Mouse (Mus musculus): ENCODE data around the gene Tgfb1i1. TPM values are rescaled to one million over a fixed set of nuclear protein-coding genes. Genes with fewer than 3 reads are reported as not detected.

Tgfb1i1 gene
- total RNA-seq, 1 experiment from 2014 or later: 30.0 TPM

DNA sequence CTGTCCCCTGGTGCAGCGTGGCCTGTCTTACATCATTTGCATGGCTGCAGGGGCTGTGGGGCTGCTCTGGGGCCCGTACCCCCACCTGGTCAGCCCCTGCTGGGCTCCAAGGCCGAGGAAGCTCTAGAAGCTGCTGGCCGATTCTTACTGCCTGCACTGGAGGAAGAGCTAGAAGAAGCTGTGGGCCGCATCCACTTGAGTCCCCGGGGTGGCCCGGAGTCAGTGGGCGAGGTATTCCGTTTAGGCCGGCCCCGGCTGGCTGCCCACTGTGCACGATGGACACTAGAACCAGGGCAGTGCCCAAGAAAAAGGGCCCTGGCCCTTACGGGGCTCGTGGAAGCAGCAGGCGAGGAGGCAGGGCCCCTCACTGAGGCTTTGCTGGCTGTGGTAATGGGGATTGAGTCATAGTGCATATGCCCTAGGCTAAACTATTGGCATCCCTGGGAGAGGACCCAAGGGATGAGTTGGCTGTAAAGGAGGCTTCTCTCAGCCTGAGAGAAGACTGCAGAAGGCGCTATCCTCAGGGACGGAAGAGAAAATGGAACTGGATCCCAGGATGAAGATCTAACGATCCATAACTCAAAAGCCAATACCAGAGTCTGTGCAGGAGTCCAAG lies 2.1 kb upstream of the Tgfb1i1 start:
- no peak for DNase-seq

DNA sequence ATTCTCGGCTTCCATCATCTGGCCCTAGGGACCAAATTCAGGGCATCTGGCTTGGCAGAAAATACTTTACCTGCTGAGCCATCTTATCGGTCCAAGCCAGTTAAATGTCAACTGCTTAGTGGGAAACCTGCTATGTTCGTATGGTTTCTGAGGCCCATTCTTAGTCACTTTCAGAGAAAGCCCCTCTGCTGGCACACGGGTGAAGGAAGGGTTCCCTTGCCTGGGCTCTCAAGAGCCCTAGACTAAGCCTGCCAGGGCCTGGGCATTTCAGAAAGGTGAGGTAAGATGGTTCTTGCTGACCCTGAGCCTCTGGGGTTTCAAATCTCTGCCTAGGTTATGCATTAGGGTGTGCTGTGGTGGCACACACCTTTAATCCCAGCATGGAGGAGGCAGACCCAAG lies 1.1 kb upstream of the Tgfb1i1 start:
- no peak for DNase-seq

DNA sequence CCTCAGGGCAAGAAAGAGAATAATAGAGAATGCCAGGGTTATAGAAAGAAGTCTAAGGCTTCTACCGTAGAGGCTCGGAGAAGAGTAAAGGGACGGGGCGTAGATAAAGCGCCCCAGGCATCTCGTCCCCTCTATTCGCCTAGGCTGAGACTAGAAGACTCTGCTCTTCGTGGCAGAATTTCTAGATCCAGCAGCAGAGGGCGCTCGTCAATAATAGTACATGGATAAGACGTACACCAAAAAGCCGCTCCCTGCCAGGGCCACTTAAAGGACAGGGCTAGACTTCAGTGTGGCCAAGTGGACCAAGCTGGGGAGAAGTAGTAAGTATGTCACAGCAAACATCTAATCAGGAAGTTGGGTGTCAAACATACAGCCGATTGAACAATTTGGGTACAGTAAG lies 831 bp downstream of the Tgfb1i1 start:
- DNase-seq: peak; percentile 92

DNA sequence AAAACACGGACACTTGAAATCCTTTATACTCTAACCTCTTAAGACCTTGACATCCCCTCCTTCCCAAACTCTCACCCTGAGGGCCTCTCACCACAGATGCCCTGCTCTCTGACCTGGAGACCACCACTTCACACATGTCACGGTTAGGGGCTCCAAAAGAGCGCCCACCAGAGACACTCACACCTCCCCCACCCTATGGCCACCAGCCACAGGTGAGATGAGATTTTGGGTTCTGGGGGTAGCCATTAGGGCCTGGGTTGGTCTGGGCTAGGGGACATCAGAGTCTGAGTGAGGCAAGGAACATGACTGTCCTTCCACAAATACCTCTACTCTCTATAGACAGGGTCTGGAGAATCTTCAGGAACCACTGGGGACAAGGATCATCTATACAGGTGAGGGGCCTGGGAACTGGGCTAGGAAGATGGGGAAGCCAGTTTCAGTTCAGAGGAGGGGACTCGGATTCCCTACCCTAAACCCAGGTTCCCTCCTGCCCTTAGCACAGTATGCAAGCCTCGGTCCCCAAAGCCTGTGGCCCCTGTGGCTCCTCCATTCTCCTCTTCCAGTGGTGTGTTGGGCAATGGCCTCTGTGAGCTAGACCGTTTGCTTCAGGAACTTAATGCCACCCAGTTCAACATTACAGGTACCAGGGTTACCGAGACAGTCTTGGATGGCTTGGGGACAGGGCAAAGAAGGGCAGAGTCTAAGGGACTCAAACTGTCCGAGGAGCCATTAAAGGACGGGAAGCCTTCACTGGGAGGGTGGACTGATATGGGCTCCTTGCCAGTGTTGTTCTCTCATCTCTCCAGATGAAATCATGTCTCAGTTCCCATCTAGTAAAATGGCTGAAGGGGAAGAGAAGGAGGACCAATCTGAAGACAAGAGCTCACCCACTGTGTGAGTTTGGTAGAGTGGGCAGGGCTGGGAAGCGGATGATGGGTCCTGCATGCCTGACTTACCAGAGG lies 1.8 kb downstream of the Tgfb1i1 start:
- no peak for DNase-seq

DNA sequence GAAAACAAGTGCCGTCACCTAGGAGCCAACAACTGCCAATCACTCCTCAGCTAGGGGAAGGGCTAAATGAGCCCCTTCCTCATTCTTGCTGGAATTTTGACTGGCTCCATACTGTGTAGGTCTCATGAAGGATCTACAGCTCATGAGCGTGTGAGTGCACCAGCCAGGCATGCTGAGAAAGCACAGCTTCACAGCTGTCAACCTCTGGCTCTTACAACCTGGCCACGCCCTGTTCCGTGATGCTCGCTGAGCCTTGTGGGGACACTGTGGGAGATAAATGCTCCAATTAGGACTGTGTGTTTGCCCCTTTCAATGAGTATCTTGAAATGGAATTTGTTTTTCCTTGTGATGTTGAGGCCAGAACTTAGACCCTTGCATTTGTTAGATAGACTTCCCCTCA lies 3.4 kb downstream of the Tgfb1i1 start:
- DNase-seq: no peak

DNA sequence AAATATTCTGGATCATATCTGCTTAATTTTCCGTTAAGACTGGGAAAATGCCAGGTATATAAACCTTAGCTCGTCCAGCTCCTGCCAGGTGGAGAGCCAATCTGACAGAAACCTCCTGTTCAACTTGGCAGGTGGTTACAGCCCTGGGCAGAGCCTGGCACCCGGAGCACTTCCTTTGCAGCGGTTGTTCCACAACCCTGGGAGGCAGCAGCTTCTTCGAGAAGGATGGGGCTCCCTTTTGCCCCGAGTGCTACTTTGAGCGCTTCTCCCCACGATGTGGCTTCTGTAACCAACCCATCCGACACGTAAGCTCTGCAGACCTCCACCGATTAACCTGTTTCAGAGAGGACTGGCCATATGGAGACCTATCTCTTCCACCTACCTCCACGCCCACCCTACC lies 5.3 kb downstream of the Tgfb1i1 start:
- no peak for DNase-seq

DNA sequence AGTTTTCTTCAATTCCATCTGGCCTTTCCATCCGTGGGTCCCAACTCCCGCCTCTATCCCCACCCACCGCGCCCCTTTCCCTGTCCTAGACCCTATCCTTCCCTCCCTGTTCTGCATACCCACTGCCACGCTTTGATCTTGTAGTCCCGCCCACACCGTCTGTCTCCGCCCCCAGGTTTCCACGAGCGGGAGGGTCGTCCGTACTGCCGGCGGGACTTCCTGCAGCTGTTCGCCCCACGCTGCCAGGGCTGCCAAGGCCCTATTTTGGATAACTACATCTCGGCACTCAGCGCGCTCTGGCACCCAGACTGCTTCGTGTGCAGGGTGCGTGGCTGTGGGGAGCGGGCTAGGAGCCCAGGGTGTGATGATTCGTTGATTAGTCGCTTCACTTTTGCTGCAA lies 6.0 kb downstream of the Tgfb1i1 start:
- peak; percentile 42 for DNase-seq

DNA sequence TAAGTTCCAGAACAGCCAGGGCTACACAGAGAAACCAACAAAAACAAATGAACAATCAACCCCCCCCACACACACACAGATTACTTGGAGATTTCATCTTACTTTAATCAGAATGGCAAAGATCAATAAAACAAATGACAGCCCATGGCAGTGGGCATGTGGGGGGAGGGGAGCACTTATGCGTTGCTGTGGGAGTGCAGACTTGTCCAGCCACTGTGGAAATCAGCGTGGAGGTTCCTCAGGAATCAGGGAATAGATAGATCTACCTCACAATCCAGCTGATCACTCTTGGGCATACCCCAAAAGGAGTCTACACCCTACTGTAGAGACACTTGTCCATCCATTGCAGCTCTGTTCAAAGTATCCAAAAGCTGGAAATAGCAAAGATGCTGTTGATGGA lies 8.4 kb downstream of the Tgfb1i1 start:
- no peak for DNase-seq

DNA sequence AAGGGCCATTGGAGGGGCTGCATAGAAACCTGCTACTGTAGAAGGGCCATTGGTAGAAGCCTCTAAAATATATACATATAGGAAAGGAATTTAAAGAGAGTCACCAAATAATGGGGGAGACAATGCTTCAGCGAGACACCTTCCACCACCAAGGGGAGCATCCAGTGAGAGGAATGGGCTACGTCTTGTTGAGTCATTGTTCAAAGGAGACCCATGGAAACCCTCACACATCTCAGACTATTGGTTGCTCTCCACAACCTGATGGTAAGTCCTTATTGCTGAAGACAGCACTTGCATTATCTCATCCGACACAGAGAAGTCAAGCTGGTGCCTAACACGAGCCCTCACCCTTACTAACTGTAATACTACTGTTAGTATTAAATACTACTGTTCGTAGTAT lies 9.1 kb downstream of the Tgfb1i1 start:
- DNase-seq: no peak

DNA sequence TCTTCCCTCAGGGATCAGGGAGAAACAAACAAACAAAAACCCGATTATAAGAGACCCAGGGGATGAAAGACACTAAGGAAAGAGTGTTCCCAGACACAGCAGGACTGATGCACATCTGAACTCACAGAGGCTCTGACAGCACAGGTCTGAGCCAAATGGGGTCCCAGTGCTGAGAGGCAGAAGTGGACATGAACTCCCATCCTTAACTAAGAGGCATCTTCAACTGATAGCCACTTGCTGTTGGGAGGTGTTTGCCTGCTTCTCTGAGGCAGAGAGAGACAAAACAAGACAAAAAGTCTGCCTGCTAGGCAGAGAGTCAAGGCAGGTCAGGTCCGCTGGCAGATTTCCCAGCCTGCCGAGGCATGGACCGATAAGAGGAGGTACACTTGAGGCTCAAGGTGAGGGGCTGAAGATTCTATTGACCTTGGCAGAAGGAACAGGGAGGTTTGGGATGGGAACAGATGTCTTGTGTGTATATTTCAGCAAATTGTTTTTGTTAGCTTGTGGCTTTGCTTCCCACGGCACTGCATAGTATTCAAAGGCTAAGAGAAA lies 10.2 kb downstream of the Tgfb1i1 start:
- DNase-seq: peak; percentile 55

DNA sequence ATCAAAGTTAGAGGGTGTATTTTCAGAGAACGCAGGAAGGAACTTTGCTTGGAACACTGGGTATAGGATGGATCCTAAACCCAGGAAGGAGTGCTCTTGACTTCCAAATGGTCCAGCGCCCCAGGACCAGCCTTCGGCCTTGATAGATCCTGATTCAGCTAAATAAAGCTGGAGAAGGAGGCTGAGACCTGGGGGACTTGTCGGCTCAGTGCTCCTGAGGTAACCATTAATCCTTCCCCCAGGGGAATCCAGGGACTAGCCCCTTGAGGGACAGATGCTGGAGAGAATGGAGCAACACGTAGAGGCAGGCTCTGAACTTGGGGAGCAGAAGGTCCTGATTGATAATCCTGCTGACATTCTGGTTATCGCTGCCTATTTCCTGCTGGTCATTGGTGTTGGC lies 18.8 kb downstream of the Tgfb1i1 start, which contains the start of gene Slc5a2:
Gene Slc5a2, plus strand, starts transcription at position 247 of the 400 bp plus-strand sequence.
- DNase-seq: no peak

DNA sequence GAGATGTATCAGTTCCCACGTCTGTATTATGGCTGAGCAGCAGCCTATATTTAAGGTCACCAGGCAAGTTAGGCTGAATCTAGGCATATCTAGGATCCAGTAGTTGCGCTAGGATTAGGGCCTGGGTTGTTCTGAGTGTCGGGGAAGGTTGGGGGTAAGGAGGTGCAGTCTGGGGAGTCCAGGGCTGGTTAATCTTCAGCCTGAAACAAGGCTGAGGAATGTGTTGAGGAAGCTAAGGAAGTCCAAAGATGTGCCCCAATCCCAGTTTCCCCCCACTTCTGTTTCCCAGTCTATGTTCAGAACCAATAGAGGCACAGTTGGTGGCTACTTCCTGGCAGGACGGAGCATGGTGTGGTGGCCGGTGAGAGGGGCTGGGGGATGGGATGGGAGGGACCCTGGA lies 19.4 kb downstream of the Tgfb1i1 start:
- no peak for DNase-seq

DNA sequence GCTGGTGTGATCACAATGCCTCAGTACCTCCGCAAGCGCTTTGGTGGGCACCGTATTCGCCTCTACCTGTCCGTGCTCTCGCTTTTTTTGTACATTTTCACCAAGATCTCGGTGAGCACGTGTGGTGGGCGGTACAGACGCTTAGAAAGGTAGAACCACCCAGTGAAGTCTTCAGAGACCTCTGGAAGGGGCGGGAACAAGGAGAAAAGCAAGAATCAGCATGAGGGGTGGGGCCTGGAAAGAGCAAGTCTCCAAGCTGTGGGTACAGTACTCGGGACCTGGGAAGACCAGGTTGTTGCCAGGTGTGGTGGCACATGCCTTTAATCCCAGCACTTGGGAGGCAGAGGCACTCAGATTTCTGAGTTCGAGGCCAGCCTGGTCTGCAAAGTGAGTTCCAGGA lies 20.8 kb downstream of the Tgfb1i1 start:
- no peak for DNase-seq

DNA sequence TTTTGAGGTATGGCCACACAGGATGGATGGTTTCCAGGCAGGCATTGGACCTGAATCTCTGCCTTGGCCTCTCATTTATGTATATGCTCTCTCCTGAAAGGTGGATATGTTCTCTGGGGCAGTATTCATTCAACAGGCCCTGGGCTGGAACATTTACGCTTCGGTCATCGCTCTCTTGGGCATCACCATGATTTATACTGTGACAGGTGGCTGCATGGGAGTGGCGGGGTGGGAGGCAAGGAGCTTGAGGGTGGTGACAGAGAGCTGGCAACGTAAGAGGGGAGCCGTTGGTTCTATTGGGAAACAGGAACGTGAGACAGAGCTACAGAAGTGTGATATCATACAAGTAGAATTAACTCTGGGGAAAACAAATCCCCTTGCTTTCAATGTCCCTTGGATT lies 21.2 kb downstream of the Tgfb1i1 start:
- no peak for DNase-seq

DNA sequence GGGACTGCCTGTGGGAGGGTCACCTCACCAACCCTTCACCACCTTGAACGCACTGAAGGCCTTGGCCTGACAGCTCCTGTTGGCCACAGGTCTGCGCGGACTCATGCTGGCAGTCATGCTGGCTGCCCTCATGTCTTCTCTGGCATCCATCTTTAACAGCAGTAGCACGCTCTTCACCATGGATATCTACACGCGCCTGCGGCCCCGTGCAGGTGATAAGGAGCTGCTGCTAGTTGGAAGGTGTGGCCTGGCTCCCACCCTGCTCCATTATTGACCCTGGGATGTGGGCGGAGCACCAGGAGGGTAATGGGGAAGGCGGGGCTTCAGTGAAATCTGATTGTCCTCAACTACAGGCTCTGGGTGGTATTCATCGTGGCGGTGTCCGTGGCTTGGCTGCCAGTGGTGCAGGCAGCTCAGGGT lies 23.8 kb downstream of the Tgfb1i1 start:
- DNase-seq: no peak

DNA sequence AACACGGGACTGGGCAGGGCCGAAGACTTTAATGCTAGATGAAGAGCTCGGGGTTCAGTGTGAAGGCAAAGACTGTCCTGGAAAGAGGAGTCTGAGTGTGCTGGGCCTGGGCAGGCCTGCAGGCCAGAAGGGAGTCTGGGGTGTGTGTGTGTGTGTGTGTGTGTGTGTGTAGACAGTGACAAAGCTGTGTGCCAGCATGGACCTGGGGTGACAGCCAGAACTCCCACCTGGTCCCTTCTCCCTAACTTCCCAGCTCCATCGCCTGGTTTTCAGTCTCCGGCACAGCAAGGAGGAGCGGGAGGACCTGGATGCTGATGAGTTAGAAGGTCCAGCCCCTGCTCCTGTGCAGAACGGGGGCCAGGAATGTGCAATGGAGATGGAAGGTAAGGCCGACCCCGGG lies 24.9 kb downstream of the Tgfb1i1 start:
- no peak for DNase-seq

DNA sequence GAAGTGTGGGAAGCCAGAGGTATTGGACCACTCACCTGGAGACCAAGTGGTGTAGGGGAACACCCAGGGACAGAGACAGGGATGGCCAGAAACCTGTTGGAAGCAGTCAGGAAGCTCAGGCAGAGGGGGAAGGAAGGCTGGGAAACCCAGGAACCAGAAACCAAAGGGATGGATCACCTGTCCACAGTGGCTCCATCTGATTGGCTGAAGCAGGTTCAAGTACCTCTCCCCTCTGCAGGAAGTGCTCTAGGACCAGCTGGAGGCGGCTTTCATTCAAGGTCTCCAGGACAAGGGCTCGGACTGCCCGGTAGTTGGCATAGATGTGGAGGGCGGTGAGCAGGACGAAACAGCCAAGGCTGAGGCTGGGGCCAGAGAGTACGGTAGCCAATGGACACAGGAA lies 29.4 kb downstream of the Tgfb1i1 start:
- peak; percentile 50 for DNase-seq

DNA sequence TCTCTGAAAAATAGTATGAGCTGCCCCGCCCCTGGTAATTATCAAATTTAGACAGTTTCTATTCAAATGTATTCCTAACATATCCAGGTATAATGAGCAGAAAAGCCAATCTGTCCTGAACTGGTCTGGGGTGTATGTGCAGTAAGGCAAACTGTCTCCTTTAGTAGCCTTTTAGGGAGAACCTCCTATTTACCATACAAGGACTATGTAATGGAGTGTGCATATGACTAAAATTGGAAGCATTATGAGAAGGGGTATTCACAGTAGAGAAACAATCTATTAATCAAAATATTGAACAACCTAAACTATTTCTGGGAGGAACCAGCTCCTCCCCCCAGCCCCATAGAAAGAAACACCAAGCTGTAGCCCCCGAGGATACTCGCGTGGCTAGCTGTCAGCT lies 33.1 kb downstream of the Tgfb1i1 start:
- DNase-seq: no peak

DNA sequence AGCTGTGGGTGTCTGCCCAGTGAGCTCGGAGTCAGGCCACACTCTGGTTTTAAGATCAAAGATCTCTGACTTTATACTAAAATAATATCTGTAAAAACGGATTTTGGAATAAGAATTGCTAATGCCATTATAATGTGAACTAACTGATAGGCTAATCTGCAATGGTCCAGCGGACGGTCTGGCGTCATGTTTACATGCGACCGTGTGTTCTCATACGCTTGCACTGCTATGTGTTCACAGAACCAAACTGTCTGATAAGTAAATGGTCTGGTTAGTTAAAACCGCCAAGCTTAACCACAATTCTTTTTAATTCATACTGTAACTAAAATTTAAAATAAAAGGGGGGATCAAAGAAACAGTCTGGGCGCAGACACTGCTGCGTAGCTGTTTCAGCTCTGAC lies 35.2 kb downstream of the Tgfb1i1 start:
- no peak for DNase-seq

DNA sequence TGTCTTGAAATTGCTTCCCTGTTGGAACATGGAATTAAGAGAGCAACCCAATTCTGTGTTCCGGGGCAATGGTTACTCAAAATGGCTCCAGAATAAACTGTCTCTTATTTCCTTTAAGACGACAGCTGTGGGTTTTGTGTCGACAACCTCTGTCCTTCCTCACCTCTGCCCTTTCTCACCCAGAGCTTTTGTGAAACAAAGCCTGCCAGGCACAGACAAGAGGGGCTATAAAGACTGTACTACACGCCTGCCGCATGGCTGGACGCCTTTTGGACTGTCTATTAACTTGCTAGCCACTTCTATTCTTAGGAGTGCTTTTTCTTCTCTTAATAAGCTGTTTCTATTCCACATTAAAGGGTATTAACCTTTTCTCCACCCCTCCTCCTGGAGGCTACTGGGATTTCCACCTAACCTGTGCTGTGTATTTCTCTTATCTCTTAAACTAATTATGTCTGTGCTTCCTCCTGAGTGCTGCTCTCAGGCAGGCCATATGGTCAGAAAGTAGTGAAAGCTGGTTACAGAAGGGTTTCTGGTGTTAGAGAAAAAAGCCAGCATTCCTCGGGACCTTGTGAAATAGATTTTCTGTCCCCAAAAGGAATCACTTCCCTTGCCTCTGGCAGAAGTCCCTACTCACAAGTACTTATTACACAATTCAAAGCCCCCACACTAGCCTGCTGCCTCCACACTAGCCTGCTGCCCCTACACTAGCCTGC lies 36.1 kb downstream of the Tgfb1i1 start:
- DNase-seq: no peak

DNA sequence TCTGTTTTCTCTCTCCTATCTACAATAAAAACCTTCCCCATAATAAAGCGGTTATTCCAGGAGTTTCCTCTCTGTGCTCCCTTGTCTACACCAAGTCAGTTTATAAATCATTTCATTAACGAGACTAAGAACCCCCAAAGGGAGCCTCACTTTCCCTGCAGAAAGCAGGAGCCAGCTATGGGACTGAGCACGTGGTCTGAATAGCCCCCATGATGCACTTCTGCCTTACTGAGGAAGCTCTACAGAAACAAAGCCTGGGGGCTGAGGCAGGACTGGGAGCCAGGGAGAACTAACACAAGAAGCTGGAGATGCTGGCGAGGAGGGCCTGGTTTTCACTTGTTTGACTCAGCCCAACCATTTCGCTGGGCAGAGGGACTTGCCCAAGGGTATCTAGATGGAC lies 37.4 kb downstream of the Tgfb1i1 start:
- no peak for DNase-seq

DNA sequence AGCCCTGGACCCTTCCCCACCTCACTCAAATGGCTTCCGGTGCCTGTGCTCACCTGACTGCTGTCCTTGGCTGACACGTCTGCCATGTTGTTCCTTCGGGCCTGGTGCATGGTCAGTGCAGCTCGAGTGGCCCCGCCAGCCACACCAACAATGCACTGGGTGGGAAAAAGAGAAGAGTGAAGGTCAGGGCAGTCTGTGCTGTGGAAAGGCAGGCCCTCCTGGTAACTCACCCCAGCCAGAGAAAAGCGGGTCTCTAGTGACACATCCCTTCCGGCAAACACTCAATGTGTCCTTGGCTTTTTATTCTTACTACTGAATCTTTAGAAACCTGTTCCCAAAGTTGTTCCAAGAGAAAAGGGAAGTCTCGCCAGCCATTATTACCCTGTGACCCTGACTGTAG lies 38.4 kb downstream of the Tgfb1i1 start:
- peak; percentile 37 for DNase-seq

All from adrenal gland, postnatal 14 days (tissue).